Mouse (Mus musculus) testis, adult 2 months (tissue): ENCODE measurements around the gene Kcna1. TPM values are rescaled to one million over a fixed set of nuclear protein-coding genes. Genes with fewer than 3 reads are reported as not detected.

Experiments
- H3K27ac ChIP-seq: fragments of 200-500 bp; 2 replicates; pipeline ENCODE4 v1.5.1; 2012; ENCODE audit warnings: low read depth, low read length; ENCODE audit not compliant: control insufficient read depth, insufficient read depth
- H3K27me3 ChIP-seq: fragments of 200-500 bp; 2 replicates; pipeline ENCODE4 v1.6.1; 2012; ENCODE audit warnings: mild to moderate bottlenecking, low read length, moderate library complexity; ENCODE audit not compliant: control insufficient read depth, insufficient read depth
- H3K36me3 ChIP-seq: fragments of 200-500 bp; 2 replicates; pipeline ENCODE4 v1.6.1; 2012; ENCODE audit warnings: mild to moderate bottlenecking, low read length; ENCODE audit not compliant: control insufficient read depth, insufficient read depth
- H3K4me1 ChIP-seq: fragments of 200-500 bp; 2 replicates; pipeline ENCODE4 v1.6.1; 2012; ENCODE audit warnings: low read length; ENCODE audit not compliant: control insufficient read depth, insufficient read depth
- H3K4me3 ChIP-seq: fragments of 200-500 bp; 2 replicates; pipeline ENCODE4 v1.5.1; 2012; ENCODE audit warnings: low read depth, mild to moderate bottlenecking, low read length, moderate library complexity, mixed read lengths; ENCODE audit not compliant: control insufficient read depth
- CTCF ChIP-seq: fragments of 200-500 bp; IDR thresholded peaks from 2 replicates; pipeline ENCODE4 v1.5.1; 2012; ENCODE audit warnings: low read depth, mild to moderate bottlenecking, inconsistent platforms, low read length, moderate library complexity; ENCODE audit not compliant: control insufficient read depth, insufficient read depth, insufficient replicate concordance
- POLR2A ChIP-seq: fragments of 200-500 bp; IDR thresholded peaks from 2 replicates; pipeline ENCODE4 v1.6.1; 2012; ENCODE audit warnings: low read depth, mild to moderate bottlenecking, inconsistent platforms, low read length, moderate library complexity; ENCODE audit not compliant: control insufficient read depth
- polyA plus RNA-seq: library from polyadenylated mRNA; depleted of rRNA; stranded (reverse); fragments of >200 nt; gene quantifications from 2 replicates; pipeline ENCODE4 v1.2.3, GENCODE M21; 2012

Gene Kcna1
- polyA plus RNA-seq, 1 experiment, result 0.19 TPM

- Histone ChIP-seq H3K27me3 (no peaks in the 10 kb centered on the region), H3K36me3 (no peaks in the 10 kb centered on the region), H3K4me3 (peak overlapping the region; percentile 64), H3K4me1 (no peaks in the 10 kb centered on the region), H3K27ac (no peak overlapping the region)
- TF ChIP-seq POLR2A (no peak), CTCF (no peak)
These were observed 7.4 kb upstream of the Kcna1 start for GRCm38 (mm10) chr6:126653561-126653960.

- Histone ChIP-seq H3K4me3 (no peak overlapping the region; the same call in 1 of the 2 replicates), H3K27me3 (no peaks in the 10 kb centered on the region), H3K4me1 (peaks cover 19% of the 10 kb centered on the region), H3K36me3 (no peaks in the 10 kb centered on the region), H3K27ac (no peak overlapping the region)
- no peak for TF ChIP-seq CTCF
- no peak for TF ChIP-seq POLR2A
These were observed 383 bp downstream of the Kcna1 start for GRCm38 (mm10) chr6:126645644-126646358.

GRCm38 (mm10) chr6:126645044-126645541, 1.1 kb downstream of the Kcna1 start:
- H3K4me1 ChIP-seq, result peaks cover 19% of the 10 kb centered on the region
- TF ChIP-seq CTCF, result no peak
- no peak for TF ChIP-seq POLR2A
- H3K36me3 ChIP-seq, result no peaks in the 10 kb centered on the region
- no peak overlapping the region for H3K27ac ChIP-seq
- H3K4me3 ChIP-seq, result no peak overlapping the region
- H3K27me3 ChIP-seq, result no peaks in the 10 kb centered on the region

GRCm38 (mm10) chr6:126644181-126645043, 1.8 kb downstream of the Kcna1 start:
- Histone ChIP-seq H3K4me1 (peaks cover 19% of the 10 kb centered on the region), H3K27ac (no peak overlapping the region), H3K4me3 (peak overlapping the region; percentile 26), H3K27me3 (no peaks in the 10 kb centered on the region), H3K36me3 (no peaks in the 10 kb centered on the region)
- TF ChIP-seq CTCF (no peak), POLR2A (no peak)

- H3K4me3 ChIP-seq, result peak overlapping the region; percentile 30
- no peak overlapping the region for H3K27ac ChIP-seq
- no peak for TF ChIP-seq CTCF
- no peak for TF ChIP-seq POLR2A
- no peaks in the 10 kb centered on the region for H3K36me3 ChIP-seq
- H3K27me3 ChIP-seq, result no peaks in the 10 kb centered on the region
- peaks cover 19% of the 10 kb centered on the region for H3K4me1 ChIP-seq
These were observed 2.7 kb downstream of the Kcna1 start for GRCm38 (mm10) chr6:126643341-126644055.

GRCm38 (mm10) chr6:126642856-126643321, 3.3 kb downstream of the Kcna1 start:
- Histone ChIP-seq H3K36me3 (no peaks in the 10 kb centered on the region), H3K4me1 (peaks cover 19% of the 10 kb centered on the region), H3K27ac (no peak overlapping the region), H3K27me3 (no peaks in the 10 kb centered on the region), H3K4me3 (peak overlapping the region; percentile 30)
- no peak for TF ChIP-seq POLR2A
- no peak for TF ChIP-seq CTCF

- no peak overlapping the region for H3K4me3 ChIP-seq
- H3K36me3 ChIP-seq, result no peaks in the 10 kb centered on the region
- TF ChIP-seq POLR2A, result no peak
- TF ChIP-seq CTCF, result no peak
- H3K4me1 ChIP-seq, result no peaks in the 10 kb centered on the region
- no peak overlapping the region for H3K27ac ChIP-seq
- no peaks in the 10 kb centered on the region for H3K27me3 ChIP-seq
These were observed 17.7 kb downstream of the Kcna1 start for GRCm38 (mm10) chr6:126628451-126628850.
